Mouse (Mus musculus) inflammation-experienced regulatory T-cells, adult 6 months (primary cell): ENCODE measurements around the gene Slc25a19. TPM values are rescaled to one million over a fixed set of nuclear protein-coding genes. Genes with fewer than 3 reads are reported as not detected.

Source experiments
- ATAC-seq: one replicate; pipeline ENCODE4 v1.8.0; 2017
- polyA plus RNA-seq, 3 experiments: library from polyadenylated mRNA; unstranded; fragments of 100-300 nt; shearing (Covaris generic); gene quantifications; one replicate each; pipeline ENCODE4 v1.2.1; 2017

Slc25a19 gene
- polyA plus RNA-seq, 3 experiments from 2014 or later, result 69.3 to 87.8 (median 80.1) TPM

- no peak for ATAC-seq
Measured at GRCm38 (mm10) chr11:115595209-115595608, 32.9 kb downstream of the Slc25a19 start.

GRCm38 (mm10) chr11:115590526-115591075, 37.5 kb downstream of the Slc25a19 start:
- no peak for ATAC-seq

DNA sequence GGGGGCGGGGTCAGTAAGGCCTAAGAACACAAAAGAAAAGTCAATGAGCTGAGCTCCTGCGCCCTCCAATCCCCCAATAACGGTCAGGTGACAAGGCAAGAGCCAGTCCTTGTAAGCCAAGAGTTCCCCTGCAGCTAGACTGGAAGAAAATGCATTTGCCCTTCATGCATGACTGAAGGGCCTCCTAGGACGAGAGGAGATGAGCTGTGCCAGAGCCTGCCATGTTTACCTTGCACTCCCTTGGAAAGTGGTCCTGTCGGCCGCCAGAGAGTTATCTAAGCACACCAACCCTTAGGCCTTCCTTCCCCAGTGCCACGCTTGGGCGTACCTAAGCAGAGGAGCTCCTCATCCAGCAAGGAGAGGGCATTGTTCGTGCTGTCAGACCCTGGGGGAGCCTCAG, 40.1 kb downstream of the Slc25a19 start:
- ATAC-seq, result no peak

DNA sequence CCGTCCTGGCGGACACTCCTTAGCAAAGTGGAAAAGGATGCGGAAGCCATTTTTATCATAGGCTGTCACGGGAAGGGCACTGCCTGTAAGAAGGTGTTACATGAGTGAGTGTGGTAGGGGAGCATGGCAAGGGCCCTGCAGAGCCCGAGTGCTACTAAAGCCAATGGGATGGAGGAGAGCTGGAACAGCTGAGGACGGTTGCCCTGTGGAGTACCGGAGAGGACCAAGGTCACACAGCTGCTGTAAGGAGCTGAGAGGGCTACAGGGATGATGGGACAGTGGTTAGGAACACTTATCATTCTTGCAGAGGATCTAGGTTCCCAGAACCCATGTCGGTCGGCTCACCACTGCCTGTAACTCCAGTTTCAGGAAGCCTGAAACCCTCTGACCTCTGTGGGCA, 41.7 kb downstream of the Slc25a19 start:
- no peak for ATAC-seq

GRCm38 (mm10) chr11:115585573-115586100, 42.5 kb downstream of the Slc25a19 start:
- ATAC-seq, result no peak

DNA sequence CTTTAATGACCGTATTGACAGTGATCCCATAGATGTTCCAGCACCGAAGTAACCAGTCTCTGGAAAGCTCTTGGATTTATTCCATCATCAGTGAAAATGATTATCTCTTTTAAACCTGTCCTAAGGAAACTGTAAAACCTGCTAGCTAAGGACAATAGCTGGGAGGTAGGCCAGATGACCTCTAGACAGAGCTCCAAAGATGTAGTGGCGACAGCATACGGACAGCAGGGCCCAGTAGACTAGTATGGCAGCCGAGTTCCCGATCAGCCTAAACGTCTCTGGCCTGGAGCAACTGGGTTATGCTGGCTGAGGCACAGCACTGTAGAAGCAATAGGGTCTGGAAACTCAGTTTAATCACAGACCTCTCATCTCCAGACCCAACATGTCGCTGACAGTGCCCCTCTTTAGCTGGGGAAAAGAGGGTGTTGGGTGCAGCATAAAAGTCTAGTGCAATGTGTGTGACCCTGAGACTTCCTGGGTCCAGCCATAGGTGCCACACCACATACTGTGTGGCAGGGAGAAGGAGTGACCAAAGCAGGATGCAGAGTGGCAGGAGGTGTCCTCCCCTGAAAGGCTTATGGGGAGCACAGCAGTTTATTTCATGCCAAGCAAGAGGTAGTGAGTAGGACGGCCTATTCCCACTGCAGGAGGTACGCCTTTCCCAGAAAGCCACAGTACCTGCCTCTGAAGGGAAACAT, 43.6 kb downstream of the Slc25a19 start:
- no peak for ATAC-seq

DNA sequence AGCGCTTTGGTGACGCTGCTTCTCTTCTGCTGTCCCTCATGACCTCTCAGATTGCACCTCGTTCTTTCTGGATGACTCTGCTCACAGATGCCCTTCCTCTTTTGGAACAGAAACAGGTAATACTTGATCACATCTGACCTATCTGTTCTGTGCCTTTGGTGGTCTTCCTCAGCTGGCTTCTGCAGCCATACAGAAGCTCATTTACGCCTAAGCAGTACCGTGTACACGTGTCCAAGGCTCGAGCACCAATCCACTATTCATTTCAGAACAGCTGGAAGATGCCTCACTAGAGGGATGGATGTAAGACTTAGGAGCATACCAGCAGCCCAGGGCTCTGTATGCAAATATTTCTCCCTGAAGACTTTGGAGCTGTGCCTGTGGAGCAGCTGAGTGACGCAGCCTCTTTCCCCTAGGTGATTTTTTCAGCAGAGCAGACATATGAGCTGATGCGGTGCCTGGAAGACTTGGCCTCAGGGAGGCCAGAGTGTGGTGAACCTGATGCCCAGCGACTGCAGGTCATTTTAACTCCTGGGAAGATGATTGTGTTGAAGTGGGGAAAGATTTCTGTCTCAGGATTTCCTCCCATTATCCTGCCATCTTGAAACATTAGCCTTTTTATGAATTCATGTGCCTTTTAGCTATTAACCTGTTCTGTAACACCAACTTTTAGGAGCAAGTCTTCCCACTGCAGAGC, 45.0 kb downstream of the Slc25a19 start:
- no peak for ATAC-seq

DNA sequence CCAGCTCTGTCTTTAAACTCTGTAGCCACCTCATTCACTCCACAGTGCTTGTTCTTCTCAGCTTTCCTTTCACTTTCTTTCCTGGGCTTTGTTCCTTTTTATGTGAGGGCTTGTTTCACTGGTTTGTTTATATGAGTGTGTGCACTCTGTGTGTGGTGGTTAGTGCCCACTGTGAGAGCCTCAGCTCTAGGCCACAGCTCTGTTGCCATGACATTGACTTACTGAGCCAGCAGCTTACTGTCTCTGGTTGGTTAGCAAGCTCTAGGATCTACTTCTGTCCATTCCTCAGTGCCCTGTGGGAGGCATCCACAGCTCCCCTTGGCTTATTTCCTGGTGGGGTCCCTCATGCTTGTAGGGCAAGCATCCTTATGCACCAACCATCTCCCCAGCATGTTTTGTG, 49.0 kb downstream of the Slc25a19 start:
- ATAC-seq, result no peak

GRCm38 (mm10) chr11:115564961-115565360, 63.1 kb downstream of the Slc25a19 start:
- no peak for ATAC-seq

Other genes starting within 250 kb of the Slc25a19 start
- gene Cdr2l, start 246.4 kb downstream of the Slc25a19 start, polyA plus RNA-seq, result not detected
- gene Mrpl58, start 224.5 kb downstream of the Slc25a19 start, polyA plus RNA-seq, result 100 to 1,000 TPM; 173 to 208 (median 179) TPM
- gene Atp5h, start 208.3 kb downstream of the Slc25a19 start, polyA plus RNA-seq, result 100 to 1,000 TPM; 696 to 777 (median 721) TPM
- gene Kctd2, start 208.2 kb downstream of the Slc25a19 start, polyA plus RNA-seq, result 10 to 100 TPM in 2 of 3 experiments, 1 to 10 TPM in 1; 5.6 to 15.7 (median 14.9) TPM
- not detected for gene Trim80, start 187.8 kb downstream of the Slc25a19 start, polyA plus RNA-seq
- 1 to 10 TPM; 1.1 to 3.5 (median 2.8) TPM for gene Slc16a5, start 165.8 kb downstream of the Slc25a19 start, polyA plus RNA-seq
- 10 to 100 TPM; 68.2 to 95.6 (median 70.3) TPM for gene Armc7, start 152.6 kb downstream of the Slc25a19 start, polyA plus RNA-seq
- gene Nt5c, start 136.4 kb downstream of the Slc25a19 start, polyA plus RNA-seq, result 100 to 1,000 TPM; 242 to 269 (median 245) TPM
- 100 to 1,000 TPM; 619 to 638 (median 633) TPM for gene Jpt1, start 113.9 kb downstream of the Slc25a19 start, polyA plus RNA-seq
- 100 to 1,000 TPM; 668 to 906 (median 737) TPM for gene Sumo2, start 92.0 kb downstream of the Slc25a19 start, polyA plus RNA-seq
- 10 to 100 TPM; 46.0 to 56.8 (median 53.8) TPM for gene Nup85, start 63.9 kb downstream of the Slc25a19 start, polyA plus RNA-seq
- 10 to 100 TPM; 22.9 to 31.7 (median 27.9) TPM for gene Mrps7, start 24.4 kb downstream of the Slc25a19 start, polyA plus RNA-seq
- 10 to 100 TPM; 24.8 to 36.2 (median 35.0) TPM for gene Gga3, start 24.2 kb downstream of the Slc25a19 start, polyA plus RNA-seq
- gene Mif4gd, start 15.3 kb downstream of the Slc25a19 start, polyA plus RNA-seq, result 100 to 1,000 TPM; 192 to 274 (median 231) TPM
- 10 to 100 TPM; 31.7 to 35.5 (median 33.8) TPM for gene Grb2, start 80.3 kb upstream of the Slc25a19 start, polyA plus RNA-seq
- 10 to 100 TPM; 10.6 to 12.7 (median 11.5) TPM for gene Tmem94, start 137.1 kb upstream of the Slc25a19 start, polyA plus RNA-seq
- gene Caskin2, start 185.3 kb upstream of the Slc25a19 start, polyA plus RNA-seq, result 1 to 10 TPM in 1 of 3 experiments, under 1 TPM in 2; 0.58 to 1.2 (median 0.87) TPM
- gene Tsen54, start 186.4 kb upstream of the Slc25a19 start, polyA plus RNA-seq, result 10 to 100 TPM in 2 of 3 experiments, 1 to 10 TPM in 1; 9.8 to 13.2 (median 10.8) TPM
- 1 to 10 TPM; 7.0 to 9.7 (median 9.6) TPM for gene Llgl2, start 195.8 kb upstream of the Slc25a19 start, polyA plus RNA-seq
- gene Myo15b, start 230.1 kb upstream of the Slc25a19 start, polyA plus RNA-seq, result not detected